Mouse (Mus musculus) skeletal muscle tissue, adult 2 months (tissue): ENCODE data around the gene Rps6ka2.
A peak's percentile ranks its signal among the peaks of the same experiment; 100 is the strongest.
"Not testable (repeated sequence)": the region's sequence is repeated elsewhere in the genome, so short reads cannot be mapped to it uniquely, and the experiment has no call there.

Experiments used
- DNase-seq: peaks from one replicate; pipeline ENCODE4 v3.0.0-alpha.2; 2012; ENCODE audit warnings: low read depth, low spot score

Rps6ka2 gene

DNA sequence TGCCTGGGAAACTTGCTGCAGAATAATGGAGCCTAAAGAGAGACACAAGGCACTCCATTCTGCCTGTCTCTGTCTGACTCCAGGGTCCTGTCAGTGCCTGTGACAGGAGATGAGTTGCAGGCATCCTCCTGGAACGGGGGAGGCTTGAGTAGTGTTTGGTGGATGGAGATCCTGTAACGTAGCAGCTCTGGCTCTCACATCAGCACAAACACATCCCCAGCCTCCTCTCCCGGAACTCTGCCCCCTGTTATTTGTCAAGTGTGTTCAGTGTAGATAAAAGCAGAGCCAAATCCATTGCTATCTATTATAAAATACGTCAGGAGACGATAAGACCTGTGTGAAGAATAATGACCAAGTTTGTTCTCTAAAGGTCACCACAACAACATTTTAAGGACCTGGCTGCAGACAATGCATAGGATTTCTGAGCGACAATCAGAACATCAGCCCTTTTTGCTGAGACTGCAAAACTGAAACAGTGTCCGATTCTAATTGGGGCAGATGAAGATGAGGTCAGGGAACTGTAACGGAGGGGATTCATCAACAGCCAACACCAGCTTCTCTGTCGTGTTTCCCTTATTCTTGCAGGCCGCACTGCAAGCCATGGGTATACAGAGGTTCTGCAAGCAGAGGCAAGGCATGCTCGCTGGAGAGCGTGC is 99.4 kb downstream of the Rps6ka2 start:
- DNase-seq: no peak

GRCm38 (mm10) chr17:7270506-7270905 is 100.6 kb downstream of the Rps6ka2 start:
- peak; percentile 42 for DNase-seq

DNA sequence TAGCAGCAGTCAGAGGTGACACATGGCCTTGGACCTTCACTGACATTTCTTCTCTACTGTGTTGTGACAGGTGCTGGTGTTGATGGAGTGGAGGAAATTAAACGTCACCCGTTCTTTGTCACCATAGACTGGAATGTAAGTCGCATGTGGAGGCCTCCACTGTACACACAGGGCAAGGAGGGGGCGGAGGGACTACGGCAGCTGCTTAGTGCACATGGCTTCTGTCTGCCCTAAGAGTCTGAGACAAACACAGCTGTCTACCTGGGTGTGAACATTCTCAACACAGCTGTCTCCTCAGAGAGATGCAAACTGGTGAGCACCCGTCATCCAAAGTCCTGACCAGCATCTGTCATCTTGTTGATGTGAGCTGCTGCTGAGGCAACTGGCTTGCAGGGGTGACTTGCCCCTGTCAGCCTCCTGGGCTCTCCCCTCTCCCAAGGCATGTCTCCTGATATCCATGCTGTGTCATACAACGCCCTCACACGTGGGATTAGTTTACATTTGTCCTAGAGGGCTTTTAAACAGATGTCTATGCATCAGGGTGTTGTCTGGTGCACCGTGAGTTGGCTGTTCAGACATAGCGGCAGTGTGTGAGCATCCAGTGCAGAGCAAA is 101.7 kb downstream of the Rps6ka2 start:
- DNase-seq: no peak

DNA sequence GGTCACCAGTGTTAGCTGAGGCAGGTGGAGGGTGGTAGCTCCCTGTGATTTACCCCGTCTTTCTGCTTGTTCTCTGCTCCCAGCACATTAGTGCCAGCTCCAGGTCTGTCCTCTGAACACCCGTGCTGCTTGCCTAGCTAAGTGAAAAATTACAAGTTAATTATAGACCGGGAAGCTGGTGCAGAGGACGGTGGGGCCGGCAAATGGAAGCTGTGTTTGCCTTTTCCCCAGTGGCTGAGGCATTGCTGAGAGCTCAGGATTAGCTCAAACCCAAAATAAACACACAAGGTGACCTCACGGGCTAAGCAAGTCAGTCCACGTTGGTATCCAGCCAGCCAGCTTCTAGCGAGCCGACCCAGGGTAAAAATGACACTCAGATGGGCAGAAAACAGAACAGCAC is 103.1 kb downstream of the Rps6ka2 start:
- peak; percentile 71 for DNase-seq

GRCm38 (mm10) chr17:7273785-7274184 is 103.9 kb downstream of the Rps6ka2 start:
- no peak for DNase-seq

GRCm38 (mm10) chr17:7278702-7279242 is 108.9 kb downstream of the Rps6ka2 start:
- no peak for DNase-seq

DNA sequence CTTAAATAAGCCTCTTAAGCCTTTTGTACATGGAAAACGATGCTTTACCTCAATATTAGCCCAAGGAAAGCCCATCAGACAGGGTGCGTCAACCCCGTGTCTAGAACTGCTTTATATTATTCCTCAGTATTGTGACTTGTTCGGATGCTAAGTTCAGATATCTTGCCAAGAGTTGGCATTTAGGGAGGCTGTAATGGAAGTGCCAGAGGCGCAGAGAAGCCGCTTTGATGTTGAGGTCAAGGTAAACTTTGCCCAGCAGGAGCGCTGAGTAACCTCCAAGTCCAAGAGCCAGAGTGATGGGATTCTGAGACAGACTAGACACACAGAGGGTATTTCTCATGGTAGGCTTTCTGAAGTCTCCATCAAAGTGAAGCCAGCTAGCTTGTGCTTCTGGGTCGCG is 109.3 kb downstream of the Rps6ka2 start:
- DNase-seq: no peak

DNA sequence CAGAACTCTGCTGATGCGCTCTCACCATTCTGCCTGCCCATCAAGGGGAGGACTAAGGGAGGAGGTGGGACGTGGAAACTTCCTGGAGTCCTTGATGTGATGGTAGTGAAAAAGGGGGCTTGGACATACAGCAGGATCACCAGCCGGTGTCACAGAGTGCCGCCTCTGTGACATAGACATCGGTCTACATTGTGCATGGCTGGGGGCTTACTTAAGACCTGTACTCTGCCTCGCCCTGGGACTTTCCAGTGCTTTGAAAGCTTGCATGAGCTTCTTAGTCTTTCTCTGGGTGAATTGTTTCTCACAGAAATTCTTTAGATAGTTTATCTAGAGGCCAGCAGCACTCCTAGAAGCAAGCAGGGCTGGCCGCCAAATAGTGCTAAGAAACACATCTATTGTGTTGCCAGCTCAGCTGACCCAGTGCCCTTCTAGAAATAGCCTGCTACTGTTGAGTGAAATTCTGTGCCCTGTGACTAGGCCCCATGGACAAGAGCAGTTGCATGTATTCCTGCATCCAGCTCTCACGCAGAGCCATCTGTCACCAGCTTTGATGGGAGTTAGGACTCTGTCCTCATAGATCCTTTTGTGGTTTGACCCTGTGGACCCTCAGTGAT is 114.5 kb downstream of the Rps6ka2 start:
- DNase-seq: no peak

- DNase-seq: no peak
These were observed 115.4 kb downstream of the Rps6ka2 start for GRCm38 (mm10) chr17:7285292-7285691.

DNA sequence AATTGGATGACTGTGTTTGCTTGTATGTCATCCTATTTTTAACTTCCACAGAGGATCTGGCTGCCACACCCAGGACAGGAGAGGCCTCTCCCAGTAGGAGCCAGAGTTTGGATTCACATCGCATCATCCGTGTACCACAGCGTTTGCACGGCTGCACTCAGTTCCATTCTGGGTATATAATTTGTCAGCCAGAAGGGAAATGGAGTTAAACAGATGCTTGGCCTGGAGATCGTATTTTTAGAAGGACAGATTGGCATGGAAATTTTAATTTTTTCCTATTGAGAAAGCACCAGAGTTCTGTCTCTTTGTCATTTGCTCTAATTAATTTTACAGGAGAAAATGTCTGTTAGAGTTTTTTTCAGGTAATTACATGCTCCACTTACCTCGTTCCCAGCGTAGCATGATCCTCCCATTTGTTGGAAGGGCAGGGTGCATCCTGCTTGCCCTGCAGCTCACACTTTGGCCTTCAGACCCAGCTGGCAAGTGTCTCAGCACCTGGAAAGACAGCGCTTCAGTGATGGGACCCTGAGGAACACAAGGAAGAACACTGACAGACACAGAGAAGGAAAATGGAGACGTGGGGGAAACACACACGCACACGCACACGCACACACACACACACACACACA is 116.6 kb downstream of the Rps6ka2 start:
- DNase-seq: no peak

DNA sequence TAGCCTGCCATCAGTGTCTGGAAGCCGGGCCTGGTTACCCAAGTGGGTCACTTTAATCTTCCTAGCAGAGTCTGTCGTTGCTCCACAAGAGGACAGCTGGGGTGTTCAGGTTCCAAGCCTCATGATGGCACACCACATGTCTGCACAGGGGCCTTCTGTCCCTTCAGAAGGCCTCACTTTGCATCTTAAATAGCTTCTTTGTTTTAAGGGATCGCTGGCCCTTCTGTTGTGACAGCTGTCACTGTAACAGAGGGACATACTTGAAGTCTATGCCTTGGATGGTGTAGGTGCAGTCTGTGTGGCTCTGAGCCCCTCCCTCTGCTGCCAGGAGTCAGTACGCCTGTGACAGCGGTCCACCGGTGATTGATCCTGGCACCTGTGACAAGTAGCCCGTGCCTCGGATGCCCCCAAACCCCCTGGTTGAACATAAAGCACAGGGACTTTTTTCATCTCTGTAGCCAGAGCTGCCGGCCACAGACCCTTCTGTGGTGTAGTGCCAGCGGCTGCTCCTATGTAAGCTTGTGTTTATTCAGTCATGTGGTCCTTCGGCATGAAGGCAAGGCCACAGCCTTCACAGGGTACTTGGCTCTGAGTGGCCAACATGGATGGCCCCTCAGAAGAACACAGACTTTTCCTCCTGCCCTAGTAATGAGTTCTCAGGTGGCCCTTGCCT is 122.2 kb downstream of the Rps6ka2 start:
- no peak for DNase-seq

GRCm38 (mm10) chr17:7306278-7307196 is 136.6 kb downstream of the Rps6ka2 start:
- DNase-seq: not testable (repeated sequence)

DNA sequence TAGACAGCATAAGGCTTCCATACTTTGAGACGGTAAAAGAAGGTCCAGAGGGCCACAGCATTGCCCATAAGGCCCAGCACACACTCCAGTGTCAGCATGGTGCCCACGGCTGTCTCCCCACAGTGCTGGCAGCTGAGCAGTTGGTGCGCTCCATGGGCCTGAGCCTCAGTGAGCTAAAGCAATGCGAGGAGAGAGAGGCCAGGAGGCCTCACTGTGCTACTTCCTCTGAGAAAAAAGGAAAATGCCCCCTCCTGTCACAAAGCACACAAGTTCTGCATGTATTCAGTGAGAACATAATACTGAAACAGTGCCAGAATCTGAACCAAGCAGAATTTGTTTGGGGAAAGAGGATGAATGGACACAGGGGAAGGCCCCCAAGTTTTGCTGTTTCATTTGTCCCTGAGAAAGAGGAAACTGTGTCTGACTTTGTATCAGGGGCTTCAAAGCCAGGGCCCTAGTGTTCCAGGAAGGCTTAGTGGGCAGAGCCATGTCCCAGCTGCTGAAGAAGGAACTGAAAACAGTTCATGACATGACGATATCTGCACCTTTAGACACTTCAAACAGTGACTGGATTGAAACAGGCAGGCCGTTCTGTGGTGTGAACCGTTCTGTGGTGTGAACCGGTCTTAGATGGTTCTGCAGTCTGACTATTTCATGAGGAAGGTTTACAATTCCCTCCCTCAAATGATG is 145.9 kb downstream of the Rps6ka2 start:
- DNase-seq: not testable (repeated sequence)

GRCm38 (mm10) chr17:7319789-7320188 is 149.9 kb downstream of the Rps6ka2 start:
- DNase-seq: not testable (repeated sequence)

GRCm38 (mm10) chr17:7324346-7324745 is 154.4 kb downstream of the Rps6ka2 start, which contains the start of gene Tcp10a:
Gene Tcp10a (plus strand): TSS chr17:7324646.
- DNase-seq: not testable (repeated sequence)

GRCm38 (mm10) chr17:7326415-7326814 is 156.5 kb downstream of the Rps6ka2 start:
- DNase-seq: not testable (repeated sequence)

DNA sequence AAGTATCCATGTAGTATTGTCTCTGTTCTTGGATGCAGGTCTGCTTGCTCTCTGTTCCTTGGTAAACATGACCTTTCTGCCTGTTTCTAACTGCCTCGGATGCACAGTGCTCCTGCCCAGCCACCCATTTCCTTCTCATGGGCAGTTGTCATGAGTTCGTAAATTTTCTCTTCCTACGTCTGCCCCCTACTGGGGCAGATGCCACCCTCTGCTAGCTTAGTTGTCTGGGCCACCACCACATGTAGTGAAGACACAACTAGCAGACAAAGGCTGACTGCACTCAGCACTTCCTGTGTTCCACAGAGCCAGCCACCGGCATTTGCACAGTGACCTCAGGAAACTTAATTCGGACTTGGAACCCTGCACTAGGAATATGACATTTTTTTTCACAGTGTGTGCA is 162.8 kb downstream of the Rps6ka2 start:
- DNase-seq: not testable (repeated sequence)

DNA sequence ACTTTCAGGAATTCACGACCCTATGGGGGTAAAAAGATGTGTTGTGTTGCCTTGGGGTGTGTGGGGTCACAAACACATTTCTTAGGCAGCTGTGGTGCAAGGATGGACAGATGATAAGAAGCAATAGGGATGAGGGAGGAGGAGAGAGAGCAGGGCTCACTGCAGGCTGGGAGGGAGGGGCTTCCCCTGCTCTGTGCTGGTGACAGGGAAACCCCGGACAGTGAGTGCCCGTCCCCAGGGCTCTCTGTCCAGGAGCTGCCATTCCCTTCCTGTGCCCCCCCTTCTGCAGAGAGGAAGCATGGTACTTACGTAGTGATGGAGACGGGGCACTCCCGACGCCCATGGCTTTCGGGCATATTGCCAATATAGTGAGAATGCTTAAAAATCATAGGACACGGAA is 167.5 kb downstream of the Rps6ka2 start:
- not testable (repeated sequence) for DNase-seq

- DNase-seq: not testable (repeated sequence)
These were observed 178.8 kb downstream of the Rps6ka2 start for GRCm38 (mm10) chr17:7348765-7349164.

DNA sequence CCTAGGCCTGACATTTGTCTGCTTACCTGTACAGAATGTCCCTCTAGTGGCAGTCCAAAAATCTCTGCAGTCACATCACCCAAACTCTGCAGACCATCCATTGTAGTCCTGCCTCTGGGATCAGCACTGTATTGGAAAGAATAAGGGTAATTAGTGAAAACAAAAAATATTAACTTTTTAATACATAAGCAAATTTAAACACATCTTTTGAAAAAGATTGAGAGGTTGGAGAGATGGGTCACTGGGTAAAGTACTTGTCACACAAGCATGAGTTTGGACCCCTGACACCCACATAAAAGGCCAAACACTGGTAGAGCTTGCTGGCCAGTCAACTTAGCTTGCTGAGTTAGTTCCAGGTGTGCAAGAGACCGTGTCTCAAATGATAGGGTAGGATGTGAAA is 182.7 kb downstream of the Rps6ka2 start, which contains the start of gene Ttll2:
TSS of gene Ttll2 (minus strand) at position 101 of the 400 bp plus-strand sequence.
- not testable (repeated sequence) for DNase-seq
